Mouse (Mus musculus): Measurements from ENCODE around the gene Vapa. TPM values are rescaled to one million over a fixed set of nuclear protein-coding genes. Genes with fewer than 3 reads are reported as not detected.
"Not testable (repeated sequence)": the region's sequence is repeated elsewhere in the genome, so short reads cannot be mapped to it uniquely, and the experiment has no call there.

The Vapa gene
- polyA plus RNA-seq, 1 experiment: 32.9 TPM

- peak; percentile 51 for DNase-seq
- Histone ChIP-seq H3K4me3 (ENCODE audit: control insufficient read depth, insufficient read depth, low read length) (no peak overlapping the region), H3K27ac (ENCODE audit: control insufficient read depth, insufficient read depth, low read length) (no peak overlapping the region), H3K27me3 (ENCODE audit: control insufficient read depth, insufficient read depth, low read length) (no peaks in the 10 kb centered on the region), H3K4me1 (replicated peaks; ENCODE audit: control insufficient read depth, insufficient read depth, low read length) (0 out of 2 replicates have a peak, but pooled peaks cover 3% of the 10 kb centered on the region), H3K36me3 (ENCODE audit: control insufficient read depth, insufficient read depth, low read length) (no peaks in the 10 kb centered on the region)
- TF ChIP-seq POLR2A (IDR thresholded peaks at IDR 0.05; ENCODE audit: control insufficient read depth, extremely low read depth, insufficient read depth, low read length, poor library complexity) (no peak), CTCF (IDR thresholded peaks at IDR 0.05; ENCODE audit: borderline replicate concordance, control insufficient read depth, extremely low read depth, insufficient read depth, low read length, poor library complexity) (no peak; the same call in 1 of the 2 replicates)
- WGBS: 37% methylated on average over 9 of the region's 9 CpGs
Measured at GRCm38 (mm10) chr17:65558217-65558616, 55.1 kb downstream of the Vapa start.

GRCm38 (mm10) chr17:65557212-65557611, 56.1 kb downstream of the Vapa start:
- DNase-seq: no peak
- Histone ChIP-seq H3K27me3 (ENCODE audit: control insufficient read depth, insufficient read depth, low read length) (no peaks in the 10 kb centered on the region), H3K4me1 (replicated peaks; ENCODE audit: control insufficient read depth, insufficient read depth, low read length) (0 out of 2 replicates have a peak, but pooled peaks cover 3% of the 10 kb centered on the region), H3K36me3 (ENCODE audit: control insufficient read depth, insufficient read depth, low read length) (no peaks in the 10 kb centered on the region), H3K27ac (ENCODE audit: control insufficient read depth, insufficient read depth, low read length) (no peak overlapping the region), H3K4me3 (ENCODE audit: control insufficient read depth, insufficient read depth, low read length) (no peak overlapping the region)
- 59% methylated on average over 6 of the region's 6 CpGs for WGBS
- TF ChIP-seq POLR2A (IDR thresholded peaks at IDR 0.05; ENCODE audit: control insufficient read depth, extremely low read depth, insufficient read depth, low read length, poor library complexity): no peak
- TF ChIP-seq CTCF (IDR thresholded peaks at IDR 0.05; ENCODE audit: borderline replicate concordance, control insufficient read depth, extremely low read depth, insufficient read depth, low read length, poor library complexity): no peak

GRCm38 (mm10) chr17:65556798-65557197, 56.6 kb downstream of the Vapa start:
- no peak overlapping the region for H3K27ac ChIP-seq (ENCODE audit: control insufficient read depth, insufficient read depth, low read length)
- WGBS: 65% methylated on average over 10 of the region's 10 CpGs
- TF ChIP-seq CTCF (IDR thresholded peaks at IDR 0.05; ENCODE audit: borderline replicate concordance, control insufficient read depth, extremely low read depth, insufficient read depth, low read length, poor library complexity) (no peak), POLR2A (IDR thresholded peaks at IDR 0.05; ENCODE audit: control insufficient read depth, extremely low read depth, insufficient read depth, low read length, poor library complexity) (no peak)
- H3K4me3 ChIP-seq (ENCODE audit: control insufficient read depth, insufficient read depth, low read length): no peak overlapping the region
- DNase-seq: no peak
- 0 out of 2 replicates have a peak, but pooled peaks cover 3% of the 10 kb centered on the region for H3K4me1 ChIP-seq (replicated peaks; ENCODE audit: control insufficient read depth, insufficient read depth, low read length)
- H3K36me3 ChIP-seq (ENCODE audit: control insufficient read depth, insufficient read depth, low read length): no peaks in the 10 kb centered on the region
- no peaks in the 10 kb centered on the region for H3K27me3 ChIP-seq (ENCODE audit: control insufficient read depth, insufficient read depth, low read length)

GRCm38 (mm10) chr17:65552426-65552997, 60.8 kb downstream of the Vapa start:
- Histone ChIP-seq H3K27me3 (ENCODE audit: control insufficient read depth, insufficient read depth, low read length) (no peaks in the 10 kb centered on the region), H3K36me3 (ENCODE audit: control insufficient read depth, insufficient read depth, low read length) (no peaks in the 10 kb centered on the region), H3K4me1 (replicated peaks; ENCODE audit: control insufficient read depth, insufficient read depth, low read length) (no peaks in the 10 kb centered on the region), H3K4me3 (ENCODE audit: control insufficient read depth, insufficient read depth, low read length) (no peak overlapping the region), H3K27ac (ENCODE audit: control insufficient read depth, insufficient read depth, low read length) (no peak overlapping the region)
- DNase-seq: no peak
- 94% methylated on average over 12 of the region's 12 CpGs for WGBS
- TF ChIP-seq POLR2A (IDR thresholded peaks at IDR 0.05; ENCODE audit: control insufficient read depth, extremely low read depth, insufficient read depth, low read length, poor library complexity): no peak
- TF ChIP-seq CTCF (IDR thresholded peaks at IDR 0.05; ENCODE audit: borderline replicate concordance, control insufficient read depth, extremely low read depth, insufficient read depth, low read length, poor library complexity): no peak

GRCm38 (mm10) chr17:65550357-65550756, 63.0 kb downstream of the Vapa start:
- Histone ChIP-seq H3K4me1 (replicated peaks; ENCODE audit: control insufficient read depth, insufficient read depth, low read length) (no peaks in the 10 kb centered on the region), H3K36me3 (ENCODE audit: control insufficient read depth, insufficient read depth, low read length) (no peaks in the 10 kb centered on the region), H3K4me3 (ENCODE audit: control insufficient read depth, insufficient read depth, low read length) (no peak overlapping the region), H3K27ac (ENCODE audit: control insufficient read depth, insufficient read depth, low read length) (no peak overlapping the region), H3K27me3 (ENCODE audit: control insufficient read depth, insufficient read depth, low read length) (no peaks in the 10 kb centered on the region)
- DNase-seq: no peak
- TF ChIP-seq POLR2A (IDR thresholded peaks at IDR 0.05; ENCODE audit: control insufficient read depth, extremely low read depth, insufficient read depth, low read length, poor library complexity): no peak
- WGBS: 92% methylated on average over 4 of the region's 4 CpGs

- no peak overlapping the region for H3K4me3 ChIP-seq (ENCODE audit: control insufficient read depth, insufficient read depth, low read length)
- no peak for DNase-seq
- no peaks in the 10 kb centered on the region for H3K36me3 ChIP-seq (ENCODE audit: control insufficient read depth, insufficient read depth, low read length)
- H3K27ac ChIP-seq (ENCODE audit: control insufficient read depth, insufficient read depth, low read length): no peak overlapping the region
- no peak for TF ChIP-seq POLR2A (IDR thresholded peaks at IDR 0.05; ENCODE audit: control insufficient read depth, extremely low read depth, insufficient read depth, low read length, poor library complexity)
- WGBS: 89% methylated on average over 18 of the region's 18 CpGs
- H3K27me3 ChIP-seq (ENCODE audit: control insufficient read depth, insufficient read depth, low read length): no peaks in the 10 kb centered on the region
- no peaks in the 10 kb centered on the region for H3K4me1 ChIP-seq (replicated peaks; ENCODE audit: control insufficient read depth, insufficient read depth, low read length)
Measured at GRCm38 (mm10) chr17:65548698-65549365, 64.5 kb downstream of the Vapa start.

GRCm38 (mm10) chr17:65546221-65546620, 67.1 kb downstream of the Vapa start:
- not testable (repeated sequence) for H3K36me3 ChIP-seq (ENCODE audit: control insufficient read depth, insufficient read depth, low read length); H3K4me3 ChIP-seq (ENCODE audit: control insufficient read depth, insufficient read depth, low read length); H3K27me3 ChIP-seq (ENCODE audit: control insufficient read depth, insufficient read depth, low read length); H3K27ac ChIP-seq (ENCODE audit: control insufficient read depth, insufficient read depth, low read length); DNase-seq; H3K4me1 ChIP-seq (replicated peaks; ENCODE audit: control insufficient read depth, insufficient read depth, low read length)
- 66% methylated on average over 4 of the region's 4 CpGs for WGBS

Measured in thymus, adult 2 months (tissue).